Mouse (Mus musculus): ENCODE data around the gene Camkmt. TPM values are rescaled to one million over a fixed set of nuclear protein-coding genes. Genes with fewer than 3 reads are reported as not detected.
A peak's percentile ranks its signal among the peaks of the same experiment; 100 is the strongest.

Gene Camkmt
- total RNA-seq, 1 experiment from 2014 or later, result 5.8 TPM

- ATAC-seq (ENCODE audit: extremely low read depth, insufficient number of reproducible peaks, low FRiP score, poor library complexity, severe bottlenecking), result no peak
Measured at GRCm38 (mm10) chr17:85159526-85159925, 69.2 kb downstream of the Camkmt start.

GRCm38 (mm10) chr17:85160786-85161185 lies 70.4 kb downstream of the Camkmt start:
- no peak for ATAC-seq (ENCODE audit: extremely low read depth, insufficient number of reproducible peaks, low FRiP score, poor library complexity, severe bottlenecking)

GRCm38 (mm10) chr17:85162569-85163271 lies 72.4 kb downstream of the Camkmt start:
- no peak for ATAC-seq (ENCODE audit: extremely low read depth, insufficient number of reproducible peaks, low FRiP score, poor library complexity, severe bottlenecking)

GRCm38 (mm10) chr17:85163272-85163610 lies 72.9 kb downstream of the Camkmt start:
- ATAC-seq (ENCODE audit: extremely low read depth, insufficient number of reproducible peaks, low FRiP score, poor library complexity, severe bottlenecking), result no peak

- no peak for ATAC-seq (ENCODE audit: extremely low read depth, insufficient number of reproducible peaks, low FRiP score, poor library complexity, severe bottlenecking)
Measured at GRCm38 (mm10) chr17:85168761-85169160, 78.4 kb downstream of the Camkmt start.

- ATAC-seq (ENCODE audit: extremely low read depth, insufficient number of reproducible peaks, low FRiP score, poor library complexity, severe bottlenecking), result no peak
Measured at GRCm38 (mm10) chr17:85170541-85171255, 80.3 kb downstream of the Camkmt start.

GRCm38 (mm10) chr17:85171951-85172350 lies 81.6 kb downstream of the Camkmt start:
- no peak for ATAC-seq (ENCODE audit: extremely low read depth, insufficient number of reproducible peaks, low FRiP score, poor library complexity, severe bottlenecking)

- no peak for ATAC-seq (ENCODE audit: extremely low read depth, insufficient number of reproducible peaks, low FRiP score, poor library complexity, severe bottlenecking)
Measured at GRCm38 (mm10) chr17:85177231-85177630, 86.9 kb downstream of the Camkmt start.

GRCm38 (mm10) chr17:85180471-85181060 lies 90.2 kb downstream of the Camkmt start:
- no peak for ATAC-seq (ENCODE audit: extremely low read depth, insufficient number of reproducible peaks, low FRiP score, poor library complexity, severe bottlenecking)

- ATAC-seq (ENCODE audit: extremely low read depth, insufficient number of reproducible peaks, low FRiP score, poor library complexity, severe bottlenecking), result peak; percentile 80
Measured at GRCm38 (mm10) chr17:85189227-85190127, 99.1 kb downstream of the Camkmt start.

- no peak for ATAC-seq (ENCODE audit: extremely low read depth, insufficient number of reproducible peaks, low FRiP score, poor library complexity, severe bottlenecking)
Measured at GRCm38 (mm10) chr17:85190128-85190435, 99.7 kb downstream of the Camkmt start.

- ATAC-seq (ENCODE audit: extremely low read depth, insufficient number of reproducible peaks, low FRiP score, poor library complexity, severe bottlenecking), result no peak
Measured at GRCm38 (mm10) chr17:85193294-85193693, 102.9 kb downstream of the Camkmt start.

- ATAC-seq (ENCODE audit: extremely low read depth, insufficient number of reproducible peaks, low FRiP score, poor library complexity, severe bottlenecking), result no peak
Measured at GRCm38 (mm10) chr17:85198781-85199180, 108.4 kb downstream of the Camkmt start.

- ATAC-seq (ENCODE audit: extremely low read depth, insufficient number of reproducible peaks, low FRiP score, poor library complexity, severe bottlenecking), result no peak
Measured at GRCm38 (mm10) chr17:85199321-85199720, 109.0 kb downstream of the Camkmt start.

GRCm38 (mm10) chr17:85218054-85218453 lies 127.7 kb downstream of the Camkmt start:
- no peak for ATAC-seq (ENCODE audit: extremely low read depth, insufficient number of reproducible peaks, low FRiP score, poor library complexity, severe bottlenecking)

- ATAC-seq (ENCODE audit: extremely low read depth, insufficient number of reproducible peaks, low FRiP score, poor library complexity, severe bottlenecking), result no peak
Measured at GRCm38 (mm10) chr17:85242109-85242508, 151.8 kb downstream of the Camkmt start.

- ATAC-seq (ENCODE audit: extremely low read depth, insufficient number of reproducible peaks, low FRiP score, poor library complexity, severe bottlenecking), result no peak
Measured at GRCm38 (mm10) chr17:85248962-85249361, 158.6 kb downstream of the Camkmt start.

GRCm38 (mm10) chr17:85249744-85250143 lies 159.4 kb downstream of the Camkmt start:
- no peak for ATAC-seq (ENCODE audit: extremely low read depth, insufficient number of reproducible peaks, low FRiP score, poor library complexity, severe bottlenecking)

- no peak for ATAC-seq (ENCODE audit: extremely low read depth, insufficient number of reproducible peaks, low FRiP score, poor library complexity, severe bottlenecking)
Measured at GRCm38 (mm10) chr17:85256930-85257329, 166.6 kb downstream of the Camkmt start.
